Mouse (Mus musculus): ENCODE measurements around the gene Osbpl3. TPM values are rescaled to one million over a fixed set of nuclear protein-coding genes. Genes with fewer than 3 reads are reported as not detected.

The Osbpl3 gene
- total RNA-seq, 2 experiments from 2014 or later, result 5.0 to 5.8 TPM

- no peak for DNase-seq
- intact Hi-C loops (cut with DNase I; ENCODE audit: low total_unique reads), result no loop called here
Observed at GRCm38 (mm10) chr6:50381504-50382091, 74.4 kb downstream of the Osbpl3 start.

GRCm38 (mm10) chr6:50379740-50380139 lies 76.3 kb downstream of the Osbpl3 start:
- intact Hi-C loops (cut with DNase I; ENCODE audit: low total_unique reads), result no loop called here
- DNase-seq, result no peak

- intact Hi-C loops (cut with DNase I; ENCODE audit: low total_unique reads), result no loop called here
- DNase-seq, result no peak
Observed at GRCm38 (mm10) chr6:50379136-50379535, 76.9 kb downstream of the Osbpl3 start.

DNA sequence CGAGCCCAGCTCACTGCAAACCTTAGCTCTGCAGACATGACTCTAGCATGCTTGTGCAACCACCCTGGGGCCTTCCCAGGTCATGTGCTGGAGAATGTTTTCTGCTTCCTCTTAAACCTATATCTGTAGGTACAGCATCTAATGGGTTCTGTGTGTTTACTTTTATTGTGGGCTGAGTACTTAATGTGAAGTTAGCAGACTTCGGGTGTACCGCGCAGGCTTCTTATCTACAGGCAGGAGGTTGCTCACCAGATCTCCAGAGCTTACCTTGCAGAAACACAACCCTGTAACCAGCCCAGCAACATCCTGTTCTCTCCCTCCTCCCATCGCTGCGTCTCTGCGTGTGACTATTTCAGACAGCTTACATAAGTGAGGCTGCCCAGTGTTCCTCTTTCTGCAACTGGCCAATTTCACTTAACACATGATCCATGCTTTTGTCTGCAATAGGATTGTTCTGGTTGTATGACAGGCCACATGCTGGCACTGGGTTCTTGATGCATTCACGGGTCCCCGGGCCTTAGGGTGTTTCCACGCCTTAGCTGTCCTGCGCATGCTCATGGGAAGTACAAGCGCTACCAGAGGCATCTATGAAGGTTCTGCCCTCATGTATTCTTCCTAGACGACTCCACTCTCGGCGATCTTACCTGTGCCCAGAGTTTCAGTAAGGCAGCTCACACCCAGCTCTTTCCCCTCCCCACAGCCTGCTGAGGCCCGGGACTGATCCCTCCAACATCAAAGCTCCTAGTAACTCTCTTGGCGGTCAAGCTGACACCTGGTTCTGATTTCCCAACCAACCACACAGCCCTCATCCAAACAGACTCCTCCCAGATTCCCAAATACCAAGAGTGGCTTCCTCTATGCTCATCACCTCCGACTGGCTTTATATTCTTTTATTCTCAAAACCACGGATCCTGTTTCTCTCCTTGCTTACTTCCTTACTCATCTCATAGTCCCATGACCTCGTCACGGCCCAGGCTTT lies 78.0 kb downstream of the Osbpl3 start:
- DNase-seq, result no peak
- intact Hi-C loops (cut with DNase I; ENCODE audit: low total_unique reads), result no loop called here

DNA sequence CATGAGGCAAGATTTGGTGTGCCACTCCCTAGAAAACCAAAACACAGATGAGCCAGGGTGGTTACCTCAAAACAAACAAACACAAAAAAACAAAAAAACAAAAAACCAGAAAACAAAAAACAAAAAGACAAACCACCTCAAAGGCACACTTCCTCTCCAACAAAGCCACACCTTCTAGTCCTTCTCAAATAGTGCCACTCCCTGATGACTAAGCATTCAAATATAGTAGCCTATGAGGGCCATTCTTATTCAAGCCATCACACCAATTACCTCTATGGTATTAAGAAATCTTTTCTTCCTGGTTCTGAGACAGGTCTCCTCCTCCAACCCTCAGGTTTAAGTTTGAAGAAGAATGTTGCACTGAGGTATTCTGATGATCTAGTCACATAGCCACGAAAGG lies 79.3 kb downstream of the Osbpl3 start:
- intact Hi-C loops (cut with DNase I; ENCODE audit: low total_unique reads), result no loop called here
- DNase-seq, result no peak

GRCm38 (mm10) chr6:50372516-50373424 lies 83.2 kb downstream of the Osbpl3 start:
- no peak for DNase-seq
- intact Hi-C loops (cut with DNase I; ENCODE audit: low total_unique reads), result no loop called here

- intact Hi-C loops (cut with DNase I; ENCODE audit: low total_unique reads), result no loop called here
- DNase-seq, result no peak
Observed at GRCm38 (mm10) chr6:50371501-50372086, 84.4 kb downstream of the Osbpl3 start.

- no peak for DNase-seq
- intact Hi-C loops (cut with DNase I; ENCODE audit: low total_unique reads), result no loop called here
Observed at GRCm38 (mm10) chr6:50368502-50369292, 87.3 kb downstream of the Osbpl3 start.

GRCm38 (mm10) chr6:50367836-50368235 lies 88.2 kb downstream of the Osbpl3 start:
- no peak for DNase-seq
- intact Hi-C loops (cut with DNase I; ENCODE audit: low total_unique reads), result no loop called here

GRCm38 (mm10) chr6:50366724-50367123 lies 89.3 kb downstream of the Osbpl3 start:
- intact Hi-C loops (cut with DNase I; ENCODE audit: low total_unique reads), result no loop called here
- no peak for DNase-seq

DNA sequence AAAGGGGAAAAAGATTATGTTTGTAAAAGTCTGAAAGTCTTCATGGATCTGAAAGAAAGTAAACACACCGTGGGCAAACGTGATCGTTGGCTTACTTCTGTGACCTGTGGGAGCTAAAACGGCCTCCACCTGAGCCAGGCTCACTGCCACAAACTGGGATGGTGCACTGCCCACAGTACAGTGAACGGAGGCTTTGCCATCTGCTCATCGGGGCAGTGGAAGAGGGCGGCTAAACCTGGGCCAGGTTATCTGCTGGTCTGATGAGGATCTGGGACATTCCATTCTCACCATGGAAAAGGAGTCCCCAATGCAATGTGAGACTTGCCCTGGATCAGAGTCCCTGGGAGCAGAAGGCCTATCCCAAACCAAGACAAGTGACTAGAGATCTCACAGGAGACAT lies 89.7 kb downstream of the Osbpl3 start:
- intact Hi-C loops (cut with DNase I; ENCODE audit: low total_unique reads), result no loop called here
- DNase-seq, result no peak

GRCm38 (mm10) chr6:50364364-50364763 lies 91.6 kb downstream of the Osbpl3 start:
- DNase-seq, result no peak
- intact Hi-C loops (cut with DNase I; ENCODE audit: low total_unique reads), result no loop called here

GRCm38 (mm10) chr6:50363385-50363784 lies 92.6 kb downstream of the Osbpl3 start:
- no peak for DNase-seq
- intact Hi-C loops (cut with DNase I; ENCODE audit: low total_unique reads), result no loop called here

DNA sequence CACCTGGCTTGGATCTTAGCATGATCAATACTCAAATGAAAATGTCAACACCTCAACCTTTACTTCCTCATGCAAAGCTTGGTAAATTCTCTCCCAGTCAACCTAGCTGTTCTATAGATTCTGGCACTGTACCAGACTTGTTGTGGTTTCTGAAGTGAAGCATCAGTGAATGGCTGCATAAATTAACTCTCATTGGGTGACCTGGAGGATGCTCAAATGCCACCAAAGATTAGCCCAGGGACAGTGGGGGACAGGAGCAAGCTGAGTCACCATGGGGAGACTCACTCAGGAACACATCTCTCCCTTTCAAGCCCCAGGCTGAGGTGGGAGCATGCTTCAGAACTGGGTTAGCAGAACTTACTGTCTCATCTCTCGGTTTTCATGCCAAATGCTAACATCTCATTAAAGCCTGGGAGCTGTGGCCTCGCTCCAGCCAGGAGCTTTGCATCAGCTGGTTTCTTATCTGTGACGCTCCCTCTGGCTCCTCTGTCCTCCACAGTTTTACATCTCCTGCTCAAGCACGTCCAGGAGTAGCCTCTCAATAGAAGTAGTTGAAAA lies 93.2 kb downstream of the Osbpl3 start:
- DNase-seq, result no peak
- intact Hi-C loops (cut with DNase I; ENCODE audit: low total_unique reads), result no loop called here

DNA sequence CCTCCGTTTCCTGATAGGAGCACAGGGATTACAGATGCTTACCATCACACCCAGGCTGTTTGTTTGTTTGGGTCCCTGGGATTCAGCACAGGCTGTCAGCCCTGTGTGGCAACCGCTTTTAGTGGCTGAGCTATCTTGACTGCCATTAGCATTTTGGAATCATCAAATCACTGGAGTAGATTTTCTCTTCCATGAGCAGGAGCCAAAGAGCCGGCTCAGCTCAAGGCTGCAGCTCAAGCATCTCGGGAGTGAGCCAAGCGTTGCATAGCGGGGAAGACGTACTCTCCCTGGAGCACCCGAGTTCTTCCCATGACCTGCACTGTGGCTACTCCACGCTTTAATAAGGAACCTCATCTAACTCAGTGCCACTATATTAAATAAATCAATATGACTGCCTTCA lies 93.8 kb downstream of the Osbpl3 start:
- intact Hi-C loops (cut with DNase I; ENCODE audit: low total_unique reads), result no loop called here
- no peak for DNase-seq

- intact Hi-C loops (cut with DNase I; ENCODE audit: low total_unique reads), result no loop called here
- DNase-seq, result peak; percentile 64
Observed at GRCm38 (mm10) chr6:50358104-50358679, 97.8 kb downstream of the Osbpl3 start.

DNA sequence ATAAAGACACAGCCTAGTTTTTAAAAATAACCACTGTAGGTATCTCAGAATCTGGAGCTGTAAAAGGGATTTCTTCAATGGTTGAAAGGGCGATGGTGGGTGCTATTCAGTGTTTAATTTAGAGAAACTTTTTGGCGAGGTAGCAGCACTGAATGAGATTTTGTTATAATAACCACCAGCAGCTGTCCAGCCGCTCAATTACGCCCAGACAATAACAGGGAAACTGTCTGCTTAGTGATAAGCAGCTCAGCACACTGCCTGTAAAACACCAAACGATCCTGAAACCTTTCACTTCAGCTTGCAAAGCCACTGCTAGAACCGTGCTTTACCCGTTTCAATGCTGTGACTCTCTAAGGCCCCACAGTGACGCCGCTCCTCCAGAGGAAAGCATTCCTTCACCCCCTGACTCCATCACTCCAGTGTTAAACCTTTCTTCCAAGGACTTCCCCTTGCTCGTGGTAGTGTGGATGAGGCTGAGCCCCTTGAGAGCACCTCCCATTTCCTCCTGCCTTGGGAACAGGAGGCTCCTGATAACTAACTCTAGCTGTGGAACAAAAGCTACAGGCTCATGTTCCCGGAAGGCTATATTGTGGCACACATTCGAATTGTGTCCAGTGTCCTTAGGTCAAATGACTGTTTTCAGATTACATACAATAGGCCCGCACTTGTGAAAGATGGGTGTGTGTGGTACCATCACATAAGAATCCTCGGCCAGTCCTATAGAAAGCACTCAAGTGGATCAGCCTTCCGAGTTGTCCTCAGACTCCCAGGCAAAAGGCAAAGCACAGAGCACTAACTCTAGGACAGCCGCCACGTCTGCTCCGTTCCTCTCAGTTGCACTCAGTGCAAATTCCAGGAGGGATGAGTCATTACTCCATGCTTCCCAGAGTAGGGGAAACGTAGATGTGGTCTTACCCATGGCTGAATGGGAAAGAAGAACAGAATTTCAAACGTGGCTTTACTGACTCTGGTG lies 101.0 kb downstream of the Osbpl3 start:
- DNase-seq, result no peak
- intact Hi-C loops (cut with DNase I; ENCODE audit: low total_unique reads), result no loop called here

All from gastrocnemius, postnatal 14 days (tissue).